Mouse (Mus musculus): ENCODE data around the gene B230307C23Rik. TPM values are rescaled to one million over a fixed set of nuclear protein-coding genes. Genes with fewer than 3 reads are reported as not detected.
A peak's percentile ranks its signal among the peaks of the same experiment; 100 is the strongest.
"Not testable (repeated sequence)": the region's sequence is repeated elsewhere in the genome, so short reads cannot be mapped to it uniquely, and the experiment has no call there.

Gene B230307C23Rik
- total RNA-seq, 2 experiments from 2014 or later, result 4.1 to 4.3 TPM

GRCm38 (mm10) chr16:97995849-97996615 lies 1.1 kb upstream of the B230307C23Rik start:
- peak; percentile 43 to 55 for DNase-seq
- intact Hi-C loops (cut with DNase I), result loop anchor here (2.0 to 10.0 kb wide), 3 partner anchors 33 to 191 kb away; partner anchors contain the start of genes C2cd2 and Zbtb21

GRCm38 (mm10) chr16:97997383-97997731 lies 242 bp downstream of the B230307C23Rik start:
- intact Hi-C loops (cut with DNase I), result loop anchor here (2.0 to 10.0 kb wide), 3 partner anchors 35 to 193 kb away; partner anchors contain the start of genes C2cd2 and Zbtb21

GRCm38 (mm10) chr16:98022081-98022480 lies 25.0 kb downstream of the B230307C23Rik start:
- intact Hi-C loops (cut with DNase I), result no loop called here
- DNase-seq, result no peak

More at GRCm38 (mm10) chr16:97997383-97997731, 242 bp downstream of the B230307C23Rik start:
- DNase-seq, result not testable (repeated sequence)

- intact Hi-C loops (cut with DNase I), result no loop called here
- DNase-seq, result no peak
These were observed 25.7 kb downstream of the B230307C23Rik start for GRCm38 (mm10) chr16:98022657-98023345.

GRCm38 (mm10) chr16:98026186-98026585 lies 29.1 kb downstream of the B230307C23Rik start:
- intact Hi-C loops (cut with DNase I); DNase-seq: not testable (repeated sequence)

GRCm38 (mm10) chr16:98034971-98035370 lies 37.9 kb downstream of the B230307C23Rik start:
- DNase-seq; intact Hi-C loops (cut with DNase I): not testable (repeated sequence)

GRCm38 (mm10) chr16:98041676-98042075 lies 44.6 kb downstream of the B230307C23Rik start:
- intact Hi-C loops (cut with DNase I), result no loop called here
- peak in 1 of 2 experiments; percentile 3 for DNase-seq

GRCm38 (mm10) chr16:98079382-98079781 lies 82.3 kb downstream of the B230307C23Rik start:
- intact Hi-C loops (cut with DNase I); DNase-seq: not testable (repeated sequence)

GRCm38 (mm10) chr16:98081140-98081539 lies 84.0 kb downstream of the B230307C23Rik start:
- intact Hi-C loops (cut with DNase I), result loop anchor here (5.0 kb wide), 1 partner anchor 119 kb away; the partner anchor contains the start of genes C2cd2 and Zbtb21
- not testable (repeated sequence) for DNase-seq

Other genes starting within 250 kb of the B230307C23Rik start
- gene Ripk4, start 233.5 kb upstream of the B230307C23Rik start, total RNA-seq (2021), result under 1 TPM in 1 of 2 experiments, not detected in 1; 0.19 TPM
- 1 to 10 TPM; 4.2 to 7.7 TPM for gene Prdm15, start 145.5 kb upstream of the B230307C23Rik start, total RNA-seq (2021)
- gene C2cd2, start 34.7 kb upstream of the B230307C23Rik start, total RNA-seq (2021), result 10 to 100 TPM; 18.3 to 28.8 TPM
- 1 to 10 TPM; 9.3 to 9.5 TPM for gene Zbtb21, start 34.7 kb upstream of the B230307C23Rik start, total RNA-seq (2021)
- 1 to 10 TPM; 1.4 to 1.5 TPM for gene A630089N07Rik, start 85.1 kb downstream of the B230307C23Rik start, total RNA-seq (2021)

Data from heart, postnatal 36 days (tissue).